Mouse (Mus musculus): Measurements from ENCODE around the gene Lsamp.

DNA sequence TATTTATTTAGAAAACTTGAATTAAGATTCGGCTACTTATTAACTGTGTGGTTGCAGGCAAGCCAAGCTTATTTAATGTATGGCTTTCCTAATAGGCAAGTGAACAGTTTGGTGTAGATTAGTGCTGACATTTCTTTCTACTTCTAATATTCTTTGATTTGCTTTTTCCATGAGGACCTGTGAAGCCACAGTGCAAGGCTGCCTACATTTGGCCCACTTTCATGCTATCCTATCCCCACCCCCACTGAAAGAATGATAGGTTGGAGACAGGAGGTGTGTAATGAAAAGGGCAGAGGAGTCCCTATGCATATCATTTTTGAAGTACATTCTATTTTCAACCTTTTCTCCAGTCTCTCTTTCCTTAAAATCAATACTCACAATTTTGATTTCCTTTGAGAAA is 1745.8 kb downstream of the Lsamp start:
- TF ChIP-seq GATA1 (IDR thresholded peaks at IDR 0.05; ENCODE audit: borderline replicate concordance, low read length) (no peak), FLI1 (IDR thresholded peaks at IDR 0.05; ENCODE audit: low read length) (no peak)
